Mouse (Mus musculus) liver, adult 2 months (tissue): ENCODE measurements at regions not wholly inside any gene's neighbourhood (a gene's known extent, or its start where the extent isn't known, plus 50 kb on each side); places are given as distances from the start of the nearest gene placed in this dataset.

Source experiments
- CTCF ChIP-seq: fragments of 200-500 bp; IDR thresholded peaks from 2 replicates; pipeline ENCODE4 v1.5.1; 2011; ENCODE audit warnings: low read depth, low read length, control low read depth
- POLR2A ChIP-seq: fragments of 200-500 bp; IDR thresholded peaks from 2 replicates; pipeline ENCODE4 v1.6.1; 2011; ENCODE audit warnings: low read length, control low read depth; ENCODE audit not compliant: insufficient read depth; ENCODE audit errors: extremely low read depth

DNA sequence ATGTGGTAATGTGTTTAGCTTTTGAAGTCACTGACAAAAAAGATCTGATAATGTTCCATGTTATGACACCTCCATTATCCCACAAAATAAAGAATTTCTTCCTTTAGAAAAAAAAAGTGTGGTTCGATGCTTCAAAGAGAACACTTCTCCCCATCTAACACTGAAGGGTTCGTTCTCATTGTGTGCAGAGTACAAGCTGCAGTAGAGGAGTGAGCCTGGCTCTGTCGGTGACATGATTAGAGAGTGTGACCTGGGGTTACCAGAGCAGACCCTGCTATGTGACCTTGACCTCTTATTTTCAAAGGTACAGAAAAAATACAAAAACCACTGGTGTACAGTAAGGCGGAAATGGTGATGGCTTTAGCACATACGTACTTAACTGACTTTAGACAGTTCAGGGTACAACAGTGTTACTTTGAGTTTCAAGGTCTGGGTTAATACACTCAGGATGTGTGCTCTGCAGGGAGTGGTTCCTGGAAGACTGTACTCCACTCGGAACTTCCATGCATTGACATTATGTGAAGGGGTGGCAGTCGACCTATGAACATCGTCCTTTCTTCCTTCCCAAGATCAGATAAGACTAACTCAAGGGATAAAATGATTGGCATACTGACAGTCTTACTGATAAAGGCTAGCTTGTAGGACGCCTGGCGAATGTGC is 265.2 kb upstream of the Gpc5 start:
- TF ChIP-seq CTCF (no peak), POLR2A (no peak)
